Mouse (Mus musculus) ES-Bruce4 (cell line): Measurements from ENCODE around the gene Dnmt3b.

ENCODE experiments used
- CTCF ChIP-seq: IDR thresholded peaks from one replicate; pipeline ENCODE4 v1.8.1; 2011; ENCODE audit warnings: low read depth, low read length
- EP300 ChIP-seq: IDR thresholded peaks from 2 replicates; pipeline ENCODE4 v1.6.1; 2011; ENCODE audit warnings: low read depth, low read length; ENCODE audit not compliant: insufficient read depth
- POLR2A ChIP-seq: IDR thresholded peaks from one replicate; pipeline ENCODE4 v1.8.1; 2011; ENCODE audit warnings: low read length; ENCODE audit not compliant: insufficient read depth

GRCm38 (mm10) chr2:153611241-153611630, 38.0 kb upstream of the Dnmt3b start:
- TF ChIP-seq POLR2A: no peak
- TF ChIP-seq EP300: no peak
- TF ChIP-seq CTCF: no peak
